Mouse (Mus musculus) cerebellum, adult 2 months (tissue): Measurements from ENCODE around the gene Mif.

Experiments
- CTCF ChIP-seq: fragments of 200-500 bp; IDR thresholded peaks from 2 replicates; pipeline ENCODE4 v1.5.1; 2011; ENCODE audit warnings: low read depth, mild to moderate bottlenecking, control low read depth, low read length, moderate library complexity, borderline replicate concordance; ENCODE audit not compliant: insufficient read depth
- POLR2A ChIP-seq: fragments of 200-500 bp; IDR thresholded peaks from 2 replicates; pipeline ENCODE4 v1.6.1; 2011; ENCODE audit warnings: low read length, control low read depth, borderline replicate concordance; ENCODE audit not compliant: insufficient read depth

DNA sequence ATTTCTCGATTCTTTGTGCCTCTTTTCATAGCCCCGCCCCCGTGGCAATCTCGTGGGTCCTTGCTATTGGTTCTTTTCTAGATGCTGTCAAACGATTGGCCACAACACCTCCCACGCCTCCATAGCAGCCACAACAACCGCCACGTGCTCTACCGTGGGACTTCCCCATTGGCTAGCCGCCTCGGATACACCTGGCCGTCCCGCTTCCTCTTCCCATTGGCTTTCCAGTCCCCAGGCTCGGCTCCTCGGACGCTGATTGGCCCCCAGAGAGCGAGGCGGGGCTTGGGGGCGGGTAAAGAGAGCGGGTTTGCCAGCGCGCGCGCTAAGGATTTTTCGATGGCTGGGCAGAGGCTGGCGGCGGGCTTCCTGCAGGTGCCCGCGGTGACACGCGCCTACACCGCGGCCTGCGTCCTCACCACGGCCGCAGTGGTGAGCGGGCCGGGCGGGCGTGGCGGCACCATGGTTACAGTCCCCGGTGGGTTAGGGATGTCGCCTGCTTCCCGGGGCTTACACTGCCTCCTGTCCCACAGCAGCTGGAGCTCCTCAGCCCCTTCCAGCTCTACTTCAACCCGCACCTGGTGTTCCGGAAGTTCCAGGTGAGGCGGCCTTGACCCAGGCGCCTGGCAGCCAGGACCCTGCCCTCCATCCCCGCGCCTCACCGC lies 33.2 kb upstream of the Mif start, which contains the start of gene Derl3:
- TF ChIP-seq CTCF (no peak), POLR2A (no peak)
